Mouse (Mus musculus) liver, adult 2 months (tissue): ENCODE measurements around the gene Kcnt2.

Experiments used
- CTCF ChIP-seq: fragments of 200-500 bp; IDR thresholded peaks from 2 replicates; pipeline ENCODE4 v1.5.1; 2011; ENCODE audit warnings: low read depth, low read length, control low read depth
- POLR2A ChIP-seq: fragments of 200-500 bp; IDR thresholded peaks from 2 replicates; pipeline ENCODE4 v1.6.1; 2011; ENCODE audit warnings: low read length, control low read depth; ENCODE audit not compliant: insufficient read depth; ENCODE audit errors: extremely low read depth

- TF ChIP-seq CTCF (no peak), POLR2A (no peak)
These were observed 379.0 kb downstream of the Kcnt2 start for GRCm38 (mm10) chr1:140624918-140625317.
